Mouse (Mus musculus): Measurements from ENCODE around the gene Fgf15.
A peak's percentile ranks its signal among the peaks of the same experiment; 100 is the strongest.

Fgf15 gene

GRCm38 (mm10) chr7:144936311-144936880 is 40.1 kb downstream of the Fgf15 start:
- no peak for TF ChIP-seq GATA4 (IDR thresholded peaks at IDR 0.05; ENCODE audit: insufficient replicate concordance, low read length)

GRCm38 (mm10) chr7:144937490-144937889 is 41.2 kb downstream of the Fgf15 start:
- TF ChIP-seq GATA4 (IDR thresholded peaks at IDR 0.05; ENCODE audit: insufficient replicate concordance, low read length) = no peak

- TF ChIP-seq GATA4 (IDR thresholded peaks at IDR 0.05; ENCODE audit: insufficient replicate concordance, low read length) = no peak
Measured at GRCm38 (mm10) chr7:144937899-144938517, 41.7 kb downstream of the Fgf15 start.

GRCm38 (mm10) chr7:144938661-144939343 is 42.5 kb downstream of the Fgf15 start:
- TF ChIP-seq GATA4 (IDR thresholded peaks at IDR 0.05; ENCODE audit: insufficient replicate concordance, low read length) = no peak

- TF ChIP-seq GATA4 (IDR thresholded peaks at IDR 0.05; ENCODE audit: insufficient replicate concordance, low read length) = no peak
Measured at GRCm38 (mm10) chr7:144939344-144940002, 43.1 kb downstream of the Fgf15 start, which contains the start of gene Ccnd1. TSS of gene Ccnd1 (minus strand) at chr7:144939925.

- no peak for TF ChIP-seq GATA4 (IDR thresholded peaks at IDR 0.05; ENCODE audit: insufficient replicate concordance, low read length)
Measured at GRCm38 (mm10) chr7:144940003-144940571, 43.8 kb downstream of the Fgf15 start.

GRCm38 (mm10) chr7:144940585-144940984 is 44.3 kb downstream of the Fgf15 start:
- TF ChIP-seq GATA4 (IDR thresholded peaks at IDR 0.05; ENCODE audit: insufficient replicate concordance, low read length) = no peak

GRCm38 (mm10) chr7:144941242-144941831 is 45.0 kb downstream of the Fgf15 start:
- TF ChIP-seq GATA4 (IDR thresholded peaks at IDR 0.05; ENCODE audit: insufficient replicate concordance, low read length) = no peak

GRCm38 (mm10) chr7:144942071-144942743 is 45.9 kb downstream of the Fgf15 start:
- TF ChIP-seq GATA4 (IDR thresholded peaks at IDR 0.05; ENCODE audit: insufficient replicate concordance, low read length) = no peak

- TF ChIP-seq GATA4 (IDR thresholded peaks at IDR 0.05; ENCODE audit: insufficient replicate concordance, low read length) = no peak
Measured at GRCm38 (mm10) chr7:144942744-144943135, 46.4 kb downstream of the Fgf15 start.

GRCm38 (mm10) chr7:144943254-144943653 is 46.9 kb downstream of the Fgf15 start:
- TF ChIP-seq GATA4 (IDR thresholded peaks at IDR 0.05; ENCODE audit: insufficient replicate concordance, low read length) = peak; percentile 6; the same call in 1 of the 2 replicates

Measured in liver, adult (tissue).